Mouse (Mus musculus): ENCODE data around the gene 1520401A03Rik.
"Not testable (repeated sequence)": the region's sequence is repeated elsewhere in the genome, so short reads cannot be mapped to it uniquely, and the experiment has no call there.

Gene 1520401A03Rik

GRCm38 (mm10) chr17:23722376-23723125, at the start of gene 1520401A03Rik:
Gene 1520401A03Rik, minus strand, starts transcription at chr17:23722783.
- DNase-seq (ENCODE audit: low spot score): no peak

GRCm38 (mm10) chr17:23772219-23772556, 49.6 kb upstream of the 1520401A03Rik start:
- not testable (repeated sequence) for DNase-seq (ENCODE audit: low spot score)

GRCm38 (mm10) chr17:23771284-23772218, 49.0 kb upstream of the 1520401A03Rik start, which contains the start of gene Flywch1:
Gene Flywch1, minus strand, starts transcription at chr17:23771602.
- DNase-seq (ENCODE audit: low spot score): peak; percentile 98

- no peak for DNase-seq (ENCODE audit: low spot score)
Observed at GRCm38 (mm10) chr17:23770896-23771283, 48.3 kb upstream of the 1520401A03Rik start.

- peak; percentile 9 for DNase-seq (ENCODE audit: low spot score)
Observed at GRCm38 (mm10) chr17:23770493-23770892, 47.9 kb upstream of the 1520401A03Rik start.

GRCm38 (mm10) chr17:23762976-23763375, 40.4 kb upstream of the 1520401A03Rik start:
- no peak for DNase-seq (ENCODE audit: low spot score)

GRCm38 (mm10) chr17:23761155-23761554, 38.6 kb upstream of the 1520401A03Rik start:
- DNase-seq (ENCODE audit: low spot score): no peak

GRCm38 (mm10) chr17:23760231-23760630, 37.6 kb upstream of the 1520401A03Rik start:
- DNase-seq (ENCODE audit: low spot score): no peak

- no peak for DNase-seq (ENCODE audit: low spot score)
Observed at GRCm38 (mm10) chr17:23758801-23759200, 36.2 kb upstream of the 1520401A03Rik start.

GRCm38 (mm10) chr17:23757581-23757980, 35.0 kb upstream of the 1520401A03Rik start:
- no peak for DNase-seq (ENCODE audit: low spot score)

GRCm38 (mm10) chr17:23755689-23756088, 33.1 kb upstream of the 1520401A03Rik start:
- no peak for DNase-seq (ENCODE audit: low spot score)

- no peak for DNase-seq (ENCODE audit: low spot score)
Observed at GRCm38 (mm10) chr17:23749400-23750191, 27.0 kb upstream of the 1520401A03Rik start.

- DNase-seq (ENCODE audit: low spot score): peak; percentile 91
Observed at GRCm38 (mm10) chr17:23748631-23749391, 26.2 kb upstream of the 1520401A03Rik start.

GRCm38 (mm10) chr17:23748026-23748425, 25.4 kb upstream of the 1520401A03Rik start:
- peak; percentile 14 for DNase-seq (ENCODE audit: low spot score)

GRCm38 (mm10) chr17:23747471-23747870, 24.9 kb upstream of the 1520401A03Rik start:
- no peak for DNase-seq (ENCODE audit: low spot score)

GRCm38 (mm10) chr17:23746767-23747166, 24.2 kb upstream of the 1520401A03Rik start:
- DNase-seq (ENCODE audit: low spot score): no peak

GRCm38 (mm10) chr17:23746311-23746710, 23.7 kb upstream of the 1520401A03Rik start:
- peak; percentile 51 for DNase-seq (ENCODE audit: low spot score)

- peak; percentile 41 for DNase-seq (ENCODE audit: low spot score)
Observed at GRCm38 (mm10) chr17:23745301-23746251, 23.0 kb upstream of the 1520401A03Rik start, which contains the start of gene Kremen2. Gene Kremen2, minus strand, starts transcription at chr17:23745833.

- peak; percentile 15 for DNase-seq (ENCODE audit: low spot score)
Observed at GRCm38 (mm10) chr17:23744651-23745050, 22.1 kb upstream of the 1520401A03Rik start.

- DNase-seq (ENCODE audit: low spot score): peak; percentile 19
Observed at GRCm38 (mm10) chr17:23744076-23744475, 21.5 kb upstream of the 1520401A03Rik start.

All from retina, embryonic 14.5 days (tissue).